Mouse (Mus musculus) liver, embryonic 15.5 days (tissue): ENCODE measurements around the gene Gck. TPM values are rescaled to one million over a fixed set of nuclear protein-coding genes. Genes with fewer than 3 reads are reported as not detected.

Source experiments
- ATAC-seq: fragments of 200-750 bp; cut with Nextera tagmentation; 2 replicates; pipeline ENCODE4 v1.8.0; 2017; ENCODE audit warnings: moderate number of reproducible peaks, mild to moderate bottlenecking, moderate library complexity; ENCODE audit not compliant: insufficient read depth
- H3K27ac ChIP-seq: fragments of 300-500 bp; sonication (generic); replicated peaks from 2 replicates; pipeline ENCODE4 v1.5.1; 2015; ENCODE audit warnings: mild to moderate bottlenecking, inconsistent platforms
- H3K27me3 ChIP-seq: fragments of 300-500 bp; sonication (generic); 2 replicates; pipeline ENCODE4 v1.6.1; 2015; ENCODE audit warnings: mild to moderate bottlenecking, inconsistent platforms
- H3K36me3 ChIP-seq: fragments of 300-500 bp; sonication (generic); replicated peaks from 2 replicates; pipeline ENCODE4 v1.6.1; 2015; ENCODE audit warnings: moderate library complexity, mild to moderate bottlenecking, inconsistent platforms
- H3K4me1 ChIP-seq: fragments of 300-500 bp; sonication (generic); replicated peaks from 2 replicates; pipeline ENCODE4 v1.6.1; 2015; ENCODE audit warnings: inconsistent platforms
- H3K4me2 ChIP-seq: fragments of 300-500 bp; sonication (generic); 2 replicates; pipeline ENCODE4 v1.6.1; 2015; ENCODE audit warnings: moderate library complexity, mild to moderate bottlenecking, inconsistent platforms
- H3K4me3 ChIP-seq: fragments of 300-500 bp; sonication (generic); replicated peaks from 2 replicates; pipeline ENCODE4 v1.5.1; 2015; ENCODE audit warnings: mild to moderate bottlenecking, inconsistent platforms
- H3K9ac ChIP-seq: fragments of 300-500 bp; sonication (generic); 2 replicates; pipeline ENCODE4 v1.6.1; 2015; ENCODE audit warnings: moderate library complexity, mild to moderate bottlenecking, inconsistent platforms
- H3K9me3 ChIP-seq: fragments of 300-500 bp; sonication (generic); replicated peaks from 2 replicates; pipeline ENCODE4 v1.6.1; 2016; ENCODE audit warnings: inconsistent platforms
- WGBS: fragments of 180-500 bp; shearing (Covaris S2); methylation state at CpG from one replicate; pipeline ENCODE4 v1.1.7; 2015; ENCODE audit warnings: mixed read lengths; ENCODE audit not compliant: insufficient replicate concordance; 5-methylcytosine and 5-hydroxymethylcytosine counted together
- polyA plus RNA-seq: library from polyadenylated mRNA; unstranded; fragments of >200 nt; fragmentation: Nextera tagmentation; extraction: Ambion mirVana; gene quantifications from 2 replicates; pipeline ENCODE4 v1.2.1, GENCODE M21; 2015

The Gck gene
- polyA plus RNA-seq = 0.41 and 0.59 TPM in 2 replicates

DNA sequence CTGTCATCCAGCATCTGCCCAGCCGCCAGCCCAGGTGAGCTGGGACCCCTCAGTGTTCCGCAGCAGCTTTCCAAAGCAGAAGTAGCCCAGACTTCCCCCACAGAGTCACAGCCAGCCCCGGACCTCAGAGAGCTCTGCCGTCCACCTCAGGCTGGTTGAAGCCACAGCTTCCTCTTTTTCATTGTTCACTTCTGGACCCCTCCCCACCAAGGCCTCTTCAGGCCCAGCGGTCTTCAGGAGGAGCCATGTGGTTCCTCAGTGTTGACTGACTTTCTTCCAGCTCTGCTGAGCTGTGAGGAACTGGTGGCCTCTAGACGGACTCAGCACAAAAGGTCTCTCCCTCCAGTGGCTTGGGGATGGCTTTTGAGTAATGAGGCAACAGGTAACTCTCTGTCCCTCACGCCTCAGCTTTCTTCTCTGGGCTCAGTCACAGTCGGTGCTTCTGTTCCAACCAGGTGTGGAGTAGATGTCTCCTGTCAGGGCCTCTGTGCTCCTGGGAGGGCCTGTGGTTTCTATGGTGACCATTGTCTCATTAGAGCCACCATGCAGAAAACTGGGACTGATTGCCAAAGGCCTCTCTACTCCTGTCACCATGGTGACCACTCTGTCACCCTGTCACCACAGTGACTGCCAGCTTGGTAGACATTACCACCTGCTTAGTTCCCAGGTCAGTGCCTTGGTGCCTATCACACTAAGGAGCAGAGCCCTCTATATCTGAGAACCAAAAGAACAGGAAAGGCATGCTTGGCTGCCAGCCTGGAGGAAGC, at the start of gene Gck:
Gene Gck (minus strand): TSS at position 496 of the 767 bp plus-strand sequence.
- no peaks in the 10 kb centered on the region for H3K9me3 ChIP-seq
- no peak within 1 kb of the TSS for H3K4me2 ChIP-seq
- no peak within 1 kb of the TSS for H3K9ac ChIP-seq
- H3K4me3 ChIP-seq = no peak within 1 kb of the TSS
- H3K36me3 ChIP-seq = no peaks in the 10 kb centered on the region
- 20% methylated on average over 8 of the region's 8 CpGs for WGBS
- 0 out of 2 replicates have a peak within 1 kb of the TSS, but pooled peaks have one; percentile 19 for H3K27ac ChIP-seq
- H3K4me1 ChIP-seq = peaks cover 10% of the 10 kb centered on the region
- H3K27me3 ChIP-seq = no peaks in the 10 kb centered on the region
- ATAC-seq = peak; percentile 42; the same call in 1 of the 2 replicates

DNA sequence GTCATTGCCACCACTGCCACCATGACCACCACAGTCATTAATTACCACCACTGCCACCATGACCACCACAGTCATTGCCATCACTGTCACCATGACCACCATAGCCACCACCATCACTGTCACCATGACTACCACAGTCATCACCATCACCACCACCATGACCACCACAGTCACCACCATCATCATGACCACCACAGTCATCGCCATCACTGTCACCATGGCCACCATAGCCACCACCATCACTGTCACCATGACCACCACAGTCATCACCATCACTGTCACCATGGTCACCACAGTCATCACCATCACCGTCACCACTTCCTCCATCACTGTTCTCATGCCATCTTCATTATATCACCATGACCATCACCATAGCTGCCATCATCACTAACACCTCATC, 48.6 kb upstream of the Gck start:
- H3K27me3 ChIP-seq = no peaks in the 10 kb centered on the region
- H3K9me3 ChIP-seq = no peaks in the 10 kb centered on the region
- H3K36me3 ChIP-seq = no peaks in the 10 kb centered on the region
- peaks cover 23% of the 10 kb centered on the region for H3K4me1 ChIP-seq
- H3K27ac ChIP-seq = no peak overlapping the region
- 67% methylated on average over 2 of the region's 2 CpGs for WGBS
- no peak for ATAC-seq
- H3K4me3 ChIP-seq = no peak overlapping the region
- no peak overlapping the region for H3K9ac ChIP-seq
- H3K4me2 ChIP-seq = no peak overlapping the region

DNA sequence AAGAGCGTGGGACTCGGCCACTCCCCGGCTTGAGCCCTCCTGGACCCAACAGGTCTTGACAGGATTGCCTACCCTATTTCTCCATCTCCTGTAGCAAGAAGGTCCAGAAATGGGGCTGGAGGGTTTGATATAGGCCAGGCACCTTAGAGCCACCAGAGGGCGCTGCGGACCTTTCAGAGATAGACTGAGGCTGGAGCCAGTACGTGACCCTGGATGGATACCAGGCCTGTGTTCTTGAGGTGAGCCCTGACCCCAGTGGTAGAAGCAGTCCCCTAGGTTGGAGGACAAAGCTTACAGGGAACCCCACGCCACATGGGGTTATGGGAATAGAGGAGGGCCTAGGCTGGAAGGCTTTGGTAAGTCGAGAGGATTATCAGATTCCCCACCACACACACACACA, 46.1 kb upstream of the Gck start:
- H3K4me2 ChIP-seq = no peak overlapping the region
- H3K4me3 ChIP-seq = no peak overlapping the region
- H3K9me3 ChIP-seq = no peaks in the 10 kb centered on the region
- no peak overlapping the region for H3K9ac ChIP-seq
- no peak overlapping the region for H3K27ac ChIP-seq
- H3K27me3 ChIP-seq = no peaks in the 10 kb centered on the region
- peak; percentile 22; the same call in 1 of the 2 replicates for ATAC-seq
- H3K4me1 ChIP-seq = peaks cover 18% of the 10 kb centered on the region
- 9% methylated on average over 8 of the region's 8 CpGs for WGBS
- H3K36me3 ChIP-seq = no peaks in the 10 kb centered on the region

DNA sequence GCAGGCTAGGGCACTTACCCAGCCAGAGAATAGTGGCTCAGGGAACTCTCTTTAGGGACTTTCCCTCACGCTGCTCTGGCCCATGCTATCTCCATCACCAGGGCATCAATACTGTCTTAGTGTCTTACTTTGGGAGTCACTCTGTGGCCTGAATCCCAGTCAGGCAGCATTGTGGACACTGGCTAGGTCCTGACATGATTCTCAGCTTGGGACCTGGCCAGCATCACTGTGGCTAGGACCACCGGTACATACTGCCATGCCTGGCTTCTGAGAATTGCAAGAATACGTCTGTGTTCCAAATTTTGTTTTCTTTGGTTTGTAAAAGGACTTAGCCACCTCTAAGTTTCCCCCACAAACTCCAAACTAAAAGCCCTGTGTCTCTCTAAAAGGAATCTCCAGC, 45.0 kb upstream of the Gck start:
- no peak overlapping the region for H3K9ac ChIP-seq
- H3K27me3 ChIP-seq = no peaks in the 10 kb centered on the region
- H3K27ac ChIP-seq = no peak overlapping the region
- no peaks in the 10 kb centered on the region for H3K36me3 ChIP-seq
- no peak overlapping the region for H3K4me2 ChIP-seq
- no peak overlapping the region for H3K4me3 ChIP-seq
- WGBS = 60% methylated on average over 3 of the region's 3 CpGs
- H3K4me1 ChIP-seq = peaks cover 8% of the 10 kb centered on the region
- no peaks in the 10 kb centered on the region for H3K9me3 ChIP-seq
- ATAC-seq = no peak

DNA sequence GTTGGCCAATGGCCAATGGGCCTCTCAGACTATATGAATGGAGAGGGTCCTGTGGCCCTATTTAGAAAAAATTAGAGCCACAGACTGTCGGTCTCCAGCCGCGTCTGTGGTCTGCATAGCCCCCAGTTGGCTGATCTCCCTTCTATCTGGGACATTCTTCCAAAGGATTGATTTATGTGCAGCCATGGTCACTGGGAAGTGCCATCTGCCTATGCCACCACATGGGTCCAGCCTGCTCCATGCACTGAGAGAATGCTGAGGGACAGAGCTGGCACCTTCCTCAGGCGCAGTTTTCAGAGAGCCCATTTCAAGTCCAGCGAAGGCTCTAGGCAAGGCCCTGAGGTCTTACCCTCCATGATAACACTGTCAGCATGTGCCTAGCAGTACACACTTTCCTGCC, 44.3 kb upstream of the Gck start:
- Histone ChIP-seq H3K9me3 (no peaks in the 10 kb centered on the region), H3K9ac (no peak overlapping the region), H3K27ac (no peak overlapping the region), H3K36me3 (no peaks in the 10 kb centered on the region), H3K27me3 (no peaks in the 10 kb centered on the region), H3K4me3 (no peak overlapping the region), H3K4me1 (0 out of 2 replicates have a peak, but pooled peaks cover 3% of the 10 kb centered on the region), H3K4me2 (no peak overlapping the region)
- ATAC-seq = no peak
- WGBS = 78% methylated on average over 5 of the region's 5 CpGs

DNA sequence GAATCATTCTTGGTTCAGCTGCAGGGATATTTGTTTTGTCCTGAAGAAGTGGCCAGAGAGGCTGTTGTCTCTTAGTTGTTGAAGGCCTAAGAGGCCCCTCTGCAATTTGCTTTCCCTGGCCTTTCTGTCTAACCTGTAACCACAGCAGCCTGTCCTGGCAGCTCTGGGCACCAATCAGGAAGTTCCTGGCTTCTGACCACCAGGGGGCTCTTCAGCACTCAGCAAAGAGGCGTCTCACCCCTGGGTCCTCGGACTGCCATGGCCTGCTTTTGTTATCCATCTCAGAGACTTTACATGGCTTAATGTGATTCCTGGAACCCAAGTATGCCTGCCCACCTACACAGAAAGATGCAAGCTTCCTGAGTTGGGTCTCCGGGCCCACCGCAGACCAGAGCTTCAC, 41.0 kb upstream of the Gck start:
- no peak overlapping the region for H3K4me3 ChIP-seq
- no peaks in the 10 kb centered on the region for H3K27me3 ChIP-seq
- H3K36me3 ChIP-seq = no peaks in the 10 kb centered on the region
- no peaks in the 10 kb centered on the region for H3K4me1 ChIP-seq
- 42% methylated on average over 4 of the region's 4 CpGs for WGBS
- H3K9me3 ChIP-seq = no peaks in the 10 kb centered on the region
- H3K27ac ChIP-seq = no peak overlapping the region
- H3K9ac ChIP-seq = no peak overlapping the region
- ATAC-seq = no peak
- no peak overlapping the region for H3K4me2 ChIP-seq

DNA sequence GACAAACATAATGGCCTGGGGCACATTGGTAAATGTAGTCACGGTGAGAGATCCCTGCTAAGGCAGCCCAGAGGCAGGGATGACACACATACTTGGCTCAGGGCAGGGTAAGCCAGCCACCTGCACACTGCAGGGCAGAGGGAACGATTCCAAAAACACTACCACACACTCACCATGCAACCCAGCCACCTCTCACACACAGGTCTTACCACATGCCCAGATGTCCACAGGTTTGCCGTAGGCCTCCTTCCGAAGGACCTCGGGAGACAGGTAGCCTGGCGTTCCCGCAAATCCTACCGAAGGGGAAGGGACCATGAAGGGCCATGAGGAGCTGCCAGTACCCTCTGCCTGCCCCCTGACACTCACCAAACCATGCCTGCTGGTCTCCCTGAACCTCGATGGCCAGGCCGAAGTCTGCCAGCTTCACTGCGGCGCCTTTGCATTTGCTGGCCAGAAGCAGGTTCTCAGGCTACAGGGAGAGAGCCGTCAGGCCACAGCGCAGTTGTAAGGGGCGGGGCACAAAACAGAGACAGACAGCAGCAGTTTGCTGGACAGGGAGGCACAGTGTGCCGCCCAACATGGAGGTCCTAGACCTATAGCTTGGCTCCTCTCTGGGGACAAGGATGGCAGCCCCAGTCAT, 40.2 kb upstream of the Gck start:
- 70% methylated on average over 16 of the region's 16 CpGs for WGBS

DNA sequence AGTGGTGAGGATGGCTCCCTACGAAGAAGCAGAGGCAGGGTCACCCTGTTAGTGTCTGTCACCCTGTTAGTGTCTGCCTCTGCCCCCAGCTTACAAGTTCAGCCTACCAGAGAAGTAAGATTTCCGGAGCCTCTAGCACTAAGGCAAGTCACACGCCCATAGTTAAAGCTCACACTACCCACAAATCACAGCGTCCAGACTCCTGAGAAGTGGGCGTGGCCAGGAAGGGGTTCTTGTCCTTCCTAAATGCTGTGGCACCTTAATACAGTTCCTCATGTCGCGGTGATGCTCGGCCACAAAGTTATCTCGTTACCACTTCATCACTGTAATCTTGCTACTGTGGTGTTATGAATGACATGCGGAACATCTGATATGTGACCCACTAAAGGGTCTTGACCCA, 38.2 kb upstream of the Gck start:
- no peak for ATAC-seq
- H3K4me2 ChIP-seq = no peak overlapping the region
- no peaks in the 10 kb centered on the region for H3K9me3 ChIP-seq
- WGBS = 51% methylated on average over 10 of the region's 10 CpGs
- no peak overlapping the region for H3K27ac ChIP-seq
- no peaks in the 10 kb centered on the region for H3K4me1 ChIP-seq
- no peak overlapping the region for H3K9ac ChIP-seq
- no peaks in the 10 kb centered on the region for H3K27me3 ChIP-seq
- no peak overlapping the region for H3K4me3 ChIP-seq
- no peaks in the 10 kb centered on the region for H3K36me3 ChIP-seq

More for the DNA sequence above, 40.2 kb upstream of the Gck start:
- no peak for ATAC-seq
- H3K4me2 ChIP-seq = no peak overlapping the region
- no peaks in the 10 kb centered on the region for H3K9me3 ChIP-seq
- H3K27ac ChIP-seq = no peak overlapping the region
- no peaks in the 10 kb centered on the region for H3K4me1 ChIP-seq
- H3K36me3 ChIP-seq = no peaks in the 10 kb centered on the region
- H3K4me3 ChIP-seq = no peak overlapping the region
- H3K9ac ChIP-seq = no peak overlapping the region
- no peaks in the 10 kb centered on the region for H3K27me3 ChIP-seq

DNA sequence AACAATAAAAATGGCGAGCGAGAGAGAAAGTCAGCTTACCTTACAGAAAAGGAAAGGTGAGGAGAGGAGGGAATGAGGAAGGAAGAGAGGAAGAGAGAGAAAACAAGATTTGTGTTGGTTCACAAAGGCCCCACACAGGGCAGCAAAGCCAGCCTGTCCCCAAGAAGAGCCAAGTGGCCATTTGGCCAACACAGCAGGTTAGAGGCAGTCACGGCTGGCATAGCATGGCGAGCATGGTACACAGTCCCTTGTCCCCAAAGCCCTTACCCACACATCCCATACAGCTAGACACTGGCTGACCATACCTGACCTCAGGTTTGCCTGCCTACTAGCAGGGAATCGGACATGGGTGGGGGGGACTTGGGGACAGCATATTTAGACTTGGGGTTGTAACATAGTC, 33.7 kb upstream of the Gck start:
- WGBS = 68% methylated on average over 5 of the region's 5 CpGs

DNA sequence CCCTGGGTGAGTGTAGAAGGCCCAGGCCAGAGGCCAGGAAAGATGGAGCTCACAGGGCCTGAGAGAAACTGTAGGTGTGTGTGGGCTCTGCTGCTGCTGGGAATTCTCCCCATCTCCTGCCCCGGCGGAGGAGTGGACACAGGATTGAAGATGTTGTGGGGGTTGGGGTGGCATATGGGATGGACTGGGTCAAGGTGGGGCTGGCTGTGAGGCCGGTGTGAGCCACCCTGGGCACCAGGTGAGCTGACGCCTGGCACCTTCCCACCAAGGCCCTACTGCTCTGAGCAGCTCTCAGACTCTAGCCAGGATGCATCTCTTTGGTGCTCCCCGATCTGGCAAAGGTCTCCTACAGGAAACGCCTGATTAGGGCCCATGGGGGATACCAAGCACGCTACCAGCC, 31.4 kb upstream of the Gck start:
- no peak overlapping the region for H3K27ac ChIP-seq
- 61% methylated on average over 7 of the region's 7 CpGs for WGBS
- H3K4me1 ChIP-seq = no peaks in the 10 kb centered on the region
- ATAC-seq = no peak
- H3K27me3 ChIP-seq = no peaks in the 10 kb centered on the region
- H3K4me3 ChIP-seq = no peak overlapping the region
- no peak overlapping the region for H3K9ac ChIP-seq
- no peak overlapping the region for H3K4me2 ChIP-seq
- no peaks in the 10 kb centered on the region for H3K36me3 ChIP-seq
- no peaks in the 10 kb centered on the region for H3K9me3 ChIP-seq

More for the DNA sequence above, 33.7 kb upstream of the Gck start:
- no peak for ATAC-seq
- no peaks in the 10 kb centered on the region for H3K4me1 ChIP-seq
- no peaks in the 10 kb centered on the region for H3K9me3 ChIP-seq
- H3K4me2 ChIP-seq = no peak overlapping the region
- H3K4me3 ChIP-seq = no peak overlapping the region
- no peaks in the 10 kb centered on the region for H3K36me3 ChIP-seq
- no peak overlapping the region for H3K9ac ChIP-seq
- H3K27ac ChIP-seq = no peak overlapping the region
- H3K27me3 ChIP-seq = no peaks in the 10 kb centered on the region

DNA sequence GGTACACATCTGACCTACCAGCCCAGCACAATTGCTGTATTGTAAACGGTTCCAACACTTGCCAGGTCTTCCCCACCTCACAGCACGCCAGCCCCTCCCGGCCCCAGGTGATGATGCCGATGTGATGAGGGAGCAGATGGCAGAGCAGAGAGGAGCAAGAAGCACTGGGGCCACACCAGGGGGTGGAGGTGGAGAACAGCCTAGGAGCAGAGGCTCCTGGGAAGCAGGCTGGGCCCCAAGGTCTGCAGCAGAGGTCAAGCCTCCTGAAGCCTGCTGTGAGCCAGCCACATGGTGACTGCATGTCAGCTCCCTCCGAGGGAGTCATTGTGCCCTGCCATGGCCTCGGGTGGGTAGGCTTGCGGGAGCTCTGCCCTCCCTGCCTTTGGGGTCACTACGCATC, 30.7 kb upstream of the Gck start:
- Histone ChIP-seq H3K4me3 (no peak overlapping the region), H3K9ac (no peak overlapping the region), H3K36me3 (no peaks in the 10 kb centered on the region), H3K4me2 (no peak overlapping the region), H3K9me3 (no peaks in the 10 kb centered on the region), H3K27ac (no peak overlapping the region), H3K27me3 (no peaks in the 10 kb centered on the region), H3K4me1 (no peaks in the 10 kb centered on the region)
- ATAC-seq = no peak
- 69% methylated on average over 8 of the region's 8 CpGs for WGBS
